Mouse (Mus musculus) retina, postnatal 1 day (tissue): Measurements from ENCODE around the gene Emc4.

ENCODE experiments used
- DNase-seq: peaks from one replicate; pipeline ENCODE4 v3.0.0-alpha.2; 2012

Emc4 gene

DNA sequence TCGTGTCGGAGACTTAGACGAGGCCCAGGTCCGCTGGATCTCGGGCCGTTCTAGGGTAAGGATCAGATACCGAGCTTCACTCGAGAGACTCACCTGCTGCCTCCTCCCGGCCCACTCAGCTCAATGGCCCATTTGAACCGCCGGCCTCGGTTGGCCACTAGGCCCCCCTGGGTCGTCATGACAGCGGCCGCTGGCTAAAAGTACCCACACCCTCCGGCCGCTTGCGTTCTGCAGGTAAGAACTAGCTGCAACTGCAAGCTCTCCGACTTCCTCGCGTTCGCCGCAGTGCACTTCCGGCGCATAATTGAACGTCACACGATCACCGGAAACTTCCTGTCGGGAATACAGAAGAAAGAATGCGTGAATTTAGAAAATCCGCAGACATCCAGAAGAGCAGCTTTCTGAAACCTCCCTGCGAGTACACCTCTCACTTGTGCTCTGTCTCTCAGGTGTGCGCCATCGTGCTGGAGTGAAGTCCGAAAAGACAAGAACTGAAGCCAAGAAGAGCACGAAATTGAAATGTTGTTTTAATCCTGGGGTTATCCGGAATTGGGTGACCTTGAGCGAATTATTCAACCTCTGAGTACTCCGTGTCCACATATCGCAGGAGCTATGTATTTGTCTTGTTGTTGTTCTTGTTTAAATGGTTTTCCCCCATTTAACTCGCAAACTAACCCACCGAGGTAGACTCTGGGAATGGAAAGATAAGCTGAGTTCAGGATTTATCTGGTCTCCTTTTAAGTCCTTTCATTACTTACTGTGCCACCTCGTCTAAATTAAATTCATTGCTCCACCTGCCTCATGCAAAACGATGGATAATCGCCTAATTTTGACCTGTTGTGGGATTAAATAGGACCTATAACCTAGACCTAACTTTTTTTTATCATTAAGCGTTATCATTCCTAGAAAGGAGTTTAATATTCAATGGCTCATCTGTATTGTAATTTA, at the start of gene Emc4:
TSS of gene Emc4 (minus strand) at position 302 of the 948 bp plus-strand sequence.
- peak; percentile 95 for DNase-seq

DNA sequence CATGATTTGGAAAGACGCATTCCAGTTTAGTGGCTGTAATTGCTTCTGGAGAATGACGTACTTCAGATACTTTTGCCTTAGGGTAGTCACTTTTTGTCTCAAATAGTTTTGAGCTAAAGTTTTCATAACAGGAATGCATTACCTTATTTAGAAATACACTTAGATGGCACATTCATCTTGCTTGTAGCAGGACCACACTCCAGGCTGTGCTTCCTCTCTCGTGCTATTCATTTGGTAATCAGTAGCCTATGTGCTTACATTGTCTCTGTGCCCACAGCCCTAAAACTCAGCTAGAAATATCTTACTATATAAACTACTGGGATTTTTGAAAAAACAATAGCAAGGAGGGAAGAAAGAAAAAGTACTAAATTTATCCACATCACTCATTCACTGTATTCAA, 39.2 kb upstream of the Emc4 start:
- no peak for DNase-seq

DNA sequence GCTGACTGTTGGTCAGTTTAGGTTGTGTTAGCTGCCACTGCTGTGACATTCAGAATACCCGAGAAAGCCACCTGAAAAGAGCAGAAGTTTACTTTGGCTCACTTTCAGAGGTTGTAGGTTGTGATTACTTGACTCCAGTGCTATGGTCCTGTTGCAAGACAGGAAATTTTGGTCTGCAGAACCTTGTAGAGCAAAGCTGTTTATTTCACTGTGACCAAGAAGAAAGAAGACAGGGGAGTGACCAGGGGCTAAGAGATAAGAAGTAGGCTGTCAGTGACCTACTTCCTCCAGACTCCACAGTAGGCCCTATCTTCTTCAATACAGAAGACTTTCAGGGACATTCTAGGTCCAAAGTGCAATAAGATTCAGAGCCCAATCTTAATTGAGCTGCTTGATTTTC, 28.8 kb upstream of the Emc4 start:
- no peak for DNase-seq

DNA sequence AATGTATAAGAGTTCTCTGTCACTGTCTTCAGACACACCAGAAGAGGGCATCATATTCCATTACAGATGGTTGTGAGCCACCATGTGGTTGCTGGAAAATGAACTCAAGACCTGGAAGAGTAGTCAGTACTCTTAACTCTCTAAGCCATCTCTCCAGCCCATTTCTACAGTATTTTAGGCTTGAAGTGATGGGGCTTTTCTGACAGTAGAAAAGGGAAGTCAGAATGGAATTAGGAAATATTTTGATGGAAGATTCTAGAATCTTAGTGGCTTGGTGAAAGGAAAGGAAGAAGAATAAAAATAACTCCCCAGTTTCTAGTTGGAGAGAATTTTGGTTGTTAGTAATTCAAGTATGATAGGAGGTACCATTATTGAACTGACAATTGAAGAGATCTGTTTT, 26.1 kb upstream of the Emc4 start:
- no peak for DNase-seq

DNA sequence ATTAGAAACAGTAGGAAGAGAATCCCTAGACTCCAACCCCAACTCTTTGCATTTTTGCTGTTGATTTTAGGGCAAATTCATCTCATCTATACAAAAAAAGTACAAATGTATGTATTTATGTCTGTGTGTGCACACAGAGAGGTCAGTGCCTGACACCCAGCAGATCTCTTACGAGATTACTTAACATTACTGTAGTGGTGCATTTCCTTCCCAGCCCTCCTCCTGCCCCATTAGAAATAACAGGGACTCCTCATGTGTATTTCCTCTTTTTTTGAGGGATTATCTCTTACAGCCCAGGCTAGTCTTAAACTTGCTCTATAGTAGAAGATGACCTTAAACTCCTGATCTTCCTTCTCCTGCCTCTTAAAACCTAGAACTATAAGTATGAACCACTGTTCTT, 24.9 kb upstream of the Emc4 start:
- no peak for DNase-seq

DNA sequence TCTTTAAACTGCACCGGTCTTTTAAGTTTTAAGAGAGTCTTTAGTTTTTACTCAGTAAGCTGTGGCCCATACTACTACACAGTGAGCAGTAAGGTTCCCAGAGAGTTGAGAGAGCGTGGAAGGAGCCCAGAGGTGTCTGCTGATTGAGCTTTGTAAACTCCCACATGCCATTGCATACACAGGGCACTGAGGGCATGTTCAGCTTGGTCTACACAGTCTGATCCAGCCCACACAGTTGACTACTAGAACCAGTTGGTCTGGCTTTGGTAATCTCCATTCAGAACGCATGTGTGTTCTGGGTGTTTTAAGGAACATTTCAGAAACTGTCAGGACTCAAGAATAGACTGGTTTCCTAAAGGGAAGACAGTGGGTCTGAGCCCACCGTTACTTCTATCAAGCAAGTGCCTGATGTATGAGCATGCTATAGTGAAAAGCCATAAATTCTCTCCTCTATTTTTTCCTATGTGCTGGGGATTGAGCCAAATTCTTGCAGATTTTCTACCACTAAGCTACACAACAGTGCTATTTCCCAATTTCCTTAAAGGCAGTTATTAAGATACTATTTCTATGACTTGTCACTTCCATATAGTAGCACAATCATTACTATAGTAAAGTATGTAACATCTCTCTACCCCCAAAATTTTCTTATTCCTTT, 23.6 kb upstream of the Emc4 start:
- DNase-seq, result no peak

DNA sequence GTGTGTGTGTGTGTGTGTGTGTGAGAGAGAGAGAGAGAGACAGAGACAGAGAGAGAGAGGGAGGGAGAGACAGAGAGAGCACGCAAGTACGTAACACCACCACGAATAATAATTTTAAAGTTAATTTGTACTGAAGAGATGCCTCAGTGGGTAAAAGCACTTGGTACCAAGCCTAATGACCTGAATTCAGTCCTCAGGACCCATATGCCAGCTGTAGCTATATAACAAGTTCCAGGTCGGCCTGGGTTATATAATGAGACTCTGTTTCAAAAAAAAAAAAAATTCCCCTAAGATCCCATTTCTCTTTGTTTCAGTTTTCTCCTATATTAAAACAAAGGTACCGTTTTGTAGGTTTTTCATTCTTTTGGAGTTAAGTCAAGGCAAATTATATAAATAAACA, 23.0 kb upstream of the Emc4 start:
- no peak for DNase-seq

DNA sequence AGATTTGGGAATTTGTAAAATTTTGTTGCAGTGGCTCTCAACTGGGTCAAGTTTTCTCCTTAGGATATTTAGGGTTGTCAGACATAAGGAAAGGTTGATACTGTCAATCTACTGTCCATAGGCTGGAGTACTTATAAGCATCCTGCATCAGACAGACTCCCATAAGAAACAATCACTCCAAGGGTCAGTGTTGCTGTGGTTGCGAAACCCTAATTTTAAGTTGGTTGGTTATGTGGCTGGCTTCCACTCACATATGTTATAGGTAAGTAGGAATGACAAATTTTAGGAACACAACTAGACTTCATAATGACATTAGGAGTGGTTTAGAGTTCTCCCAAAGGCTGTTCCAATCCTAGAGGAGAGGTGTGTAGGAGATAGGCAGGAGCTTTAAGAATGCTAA, 13.4 kb upstream of the Emc4 start:
- no peak for DNase-seq

DNA sequence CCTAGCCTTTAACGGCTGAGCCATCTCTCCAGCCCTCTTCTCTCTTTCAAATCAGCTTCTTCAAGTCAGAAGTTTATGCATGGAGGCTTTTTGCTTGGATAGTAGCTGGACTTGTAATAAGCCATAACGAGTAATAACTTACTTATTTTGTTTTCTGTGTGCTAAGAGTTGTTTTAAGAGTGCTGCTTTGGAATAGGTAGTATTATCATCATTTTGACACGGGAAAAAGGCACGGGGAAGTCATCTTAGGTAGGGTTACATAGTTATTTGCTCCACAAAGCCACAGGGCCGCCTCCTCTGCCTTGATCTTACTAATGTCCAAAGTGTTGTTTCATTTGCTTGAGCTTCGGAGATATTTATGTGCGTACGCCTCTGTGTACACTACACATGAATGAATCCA, 12.3 kb upstream of the Emc4 start:
- no peak for DNase-seq

DNA sequence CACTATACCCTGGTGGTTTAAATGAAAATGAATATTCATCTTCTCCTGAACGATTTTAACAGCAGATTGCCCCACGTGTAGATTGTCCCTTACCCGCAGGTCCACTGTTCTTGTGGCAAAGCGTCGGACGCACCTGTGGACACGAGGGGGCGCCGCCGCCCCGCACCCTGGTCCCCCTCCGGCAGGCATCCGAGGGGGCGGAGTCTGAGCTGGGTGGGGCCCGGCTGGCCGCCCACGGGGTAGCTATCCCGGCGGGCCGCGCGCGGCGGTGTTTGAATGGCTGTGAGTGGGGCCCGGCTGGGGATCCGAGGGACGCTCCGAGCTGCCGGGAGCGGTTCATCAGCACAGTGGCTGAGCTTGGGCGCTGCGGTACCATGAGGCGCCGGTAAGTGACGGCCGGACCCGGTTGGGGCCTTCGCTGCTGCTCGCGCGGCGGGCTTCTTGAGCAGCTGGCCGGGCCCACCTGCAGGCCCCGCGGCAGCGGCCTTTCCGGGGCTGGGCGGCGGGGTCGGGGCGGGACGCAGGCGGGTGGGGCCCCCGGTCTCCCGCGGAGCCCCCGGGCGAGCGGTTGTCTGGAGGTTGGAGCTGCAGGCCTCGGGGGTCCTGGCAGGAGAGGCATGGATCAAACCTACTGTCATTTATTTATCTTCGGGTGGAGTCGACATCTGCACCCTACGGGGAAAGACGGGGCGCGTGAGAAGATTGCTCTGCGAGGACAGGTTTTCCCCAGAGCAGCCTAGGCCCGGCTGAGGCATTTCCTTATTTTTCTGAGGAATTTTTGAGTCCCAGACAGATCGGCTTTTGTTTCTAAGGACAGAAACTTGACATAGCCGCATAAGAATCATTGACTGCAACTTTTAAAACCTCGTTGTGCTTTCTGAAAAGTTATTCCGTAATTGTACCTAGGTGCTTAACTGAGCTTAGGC, 11.4 kb upstream of the Emc4 start, which contains the start of gene Katnbl1:
TSS of gene Katnbl1 (plus strand) at position 239 of the 926 bp plus-strand sequence.
- DNase-seq, result peak; percentile 95

DNA sequence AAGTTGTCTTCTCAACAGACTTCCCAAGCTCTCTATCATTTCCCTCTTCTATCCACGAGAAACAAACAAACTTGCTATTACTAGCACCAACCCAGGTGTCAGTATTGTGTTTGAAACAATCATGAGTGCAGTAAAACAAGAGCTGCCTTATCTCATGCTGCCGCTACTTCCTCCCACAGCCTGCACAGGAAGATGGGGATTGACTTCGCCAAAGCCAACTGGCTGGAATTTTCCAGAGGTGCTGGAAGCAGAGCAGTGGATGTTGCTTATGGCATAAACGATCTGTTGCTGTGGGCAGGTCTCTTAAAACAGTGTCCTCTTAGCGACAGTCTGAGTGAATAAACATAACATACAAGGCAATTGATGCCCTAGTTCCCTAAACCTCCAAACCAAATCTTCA, 6.8 kb upstream of the Emc4 start:
- DNase-seq, result no peak

DNA sequence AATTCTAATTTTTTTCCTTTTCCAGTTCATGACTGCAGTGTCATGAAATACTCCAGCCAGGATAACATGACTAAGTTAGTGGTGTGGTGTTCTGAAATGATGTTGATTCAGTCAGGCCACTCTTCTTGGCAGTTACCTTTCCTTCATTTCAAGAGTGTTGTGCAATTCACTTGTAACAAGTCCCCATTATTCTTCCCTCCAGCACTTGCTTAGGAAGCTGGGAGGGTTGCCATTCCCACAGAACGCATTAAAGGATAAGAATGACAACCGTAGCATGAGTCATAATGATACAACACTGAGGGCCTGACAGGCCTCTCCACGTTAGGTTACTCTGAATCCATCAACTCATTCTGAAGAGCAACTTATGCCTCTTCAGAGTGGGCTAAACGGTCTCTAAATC, 5.3 kb upstream of the Emc4 start:
- DNase-seq, result no peak

DNA sequence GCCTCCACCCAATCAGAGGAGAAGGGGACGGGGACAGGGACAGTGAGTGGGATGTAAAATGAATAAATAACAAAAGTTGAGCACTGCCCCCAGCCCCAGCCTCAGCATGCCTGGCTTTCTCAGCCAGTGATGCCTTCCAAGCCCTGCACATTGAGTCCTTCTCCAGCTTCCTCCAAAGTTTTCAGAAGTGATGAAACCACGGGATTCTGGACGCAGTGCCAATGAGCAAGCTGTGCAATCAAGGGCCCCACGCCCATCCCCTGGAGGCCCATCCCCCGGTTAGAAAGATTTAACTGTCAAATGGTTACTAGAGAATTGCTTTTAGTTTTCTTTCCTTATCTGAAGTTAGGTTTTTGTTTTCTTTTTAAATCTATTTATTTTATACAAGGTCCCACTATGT, 2.1 kb upstream of the Emc4 start:
- no peak for DNase-seq

DNA sequence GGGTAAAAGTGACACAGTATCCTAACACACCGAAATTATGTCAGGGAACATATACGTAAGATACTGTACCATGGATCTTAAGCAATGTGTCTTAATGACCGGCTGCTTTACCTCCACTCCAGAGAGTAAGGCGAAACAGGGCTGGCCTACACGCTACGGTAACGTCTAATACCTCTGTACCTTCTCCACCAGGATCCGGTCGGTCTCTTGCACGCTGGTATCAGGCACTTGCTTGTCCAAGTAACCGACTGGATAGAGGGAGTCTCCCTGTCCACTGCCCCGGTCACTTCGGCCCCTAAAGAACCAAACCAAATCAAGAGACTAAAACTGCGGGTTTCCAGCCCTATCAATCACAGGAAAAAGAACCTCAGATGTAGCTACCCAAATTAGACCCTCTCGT, 605 bp downstream of the Emc4 start:
- no peak for DNase-seq

DNA sequence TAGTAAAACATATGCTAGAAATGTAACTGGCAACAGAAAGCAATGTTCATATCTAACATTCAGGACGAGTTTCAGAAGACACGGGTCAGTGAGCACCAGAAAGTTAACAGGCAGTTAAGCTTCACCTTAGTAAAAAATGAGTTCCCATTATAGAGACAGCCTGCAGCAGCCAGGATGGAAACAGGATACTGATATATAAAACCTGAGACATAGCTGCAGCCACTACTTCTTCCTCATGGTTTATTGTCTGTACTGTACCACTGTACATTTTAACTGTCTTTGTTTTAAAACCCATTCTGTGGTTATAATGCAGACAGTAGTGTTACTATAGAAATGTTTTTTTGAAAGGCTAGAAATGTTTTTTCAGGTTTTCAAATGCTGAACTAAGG, 7.1 kb downstream of the Emc4 start:
- no peak for DNase-seq

DNA sequence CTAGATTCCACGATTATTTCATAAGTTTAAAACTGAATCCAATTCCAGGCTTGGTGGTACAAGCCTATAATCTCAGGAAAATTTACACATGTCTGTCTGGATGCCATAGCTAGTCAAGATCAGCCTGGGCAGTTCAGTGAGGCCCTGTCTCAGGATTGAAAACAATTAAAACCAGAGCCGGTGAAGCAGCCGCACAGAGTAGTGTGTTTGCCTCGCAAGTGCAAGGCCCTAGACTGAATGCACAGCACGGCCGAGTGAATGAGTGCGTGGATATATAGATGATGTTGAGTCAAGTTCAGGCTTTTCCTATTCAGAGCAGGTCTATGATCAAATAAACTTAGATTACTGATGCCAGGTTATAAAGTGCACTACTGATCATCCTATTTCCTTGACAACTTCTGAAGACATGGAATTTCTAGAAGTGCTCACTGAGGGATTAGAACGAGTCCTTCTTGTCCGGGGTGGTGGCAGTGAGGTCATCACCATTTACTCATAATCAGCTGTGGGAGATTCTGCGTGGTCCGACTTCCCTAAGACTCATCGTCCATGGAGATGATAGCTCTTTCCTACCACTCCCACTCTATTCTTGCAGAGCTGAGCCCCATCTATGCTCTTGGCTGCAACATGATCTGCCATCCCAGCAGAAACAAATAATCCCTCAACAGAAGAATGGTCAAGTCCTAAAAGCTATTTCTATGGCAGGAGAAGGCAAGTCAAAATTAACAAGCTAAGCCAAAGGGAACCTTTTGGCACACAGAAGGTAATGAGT, 7.6 kb downstream of the Emc4 start:
- no peak for DNase-seq

DNA sequence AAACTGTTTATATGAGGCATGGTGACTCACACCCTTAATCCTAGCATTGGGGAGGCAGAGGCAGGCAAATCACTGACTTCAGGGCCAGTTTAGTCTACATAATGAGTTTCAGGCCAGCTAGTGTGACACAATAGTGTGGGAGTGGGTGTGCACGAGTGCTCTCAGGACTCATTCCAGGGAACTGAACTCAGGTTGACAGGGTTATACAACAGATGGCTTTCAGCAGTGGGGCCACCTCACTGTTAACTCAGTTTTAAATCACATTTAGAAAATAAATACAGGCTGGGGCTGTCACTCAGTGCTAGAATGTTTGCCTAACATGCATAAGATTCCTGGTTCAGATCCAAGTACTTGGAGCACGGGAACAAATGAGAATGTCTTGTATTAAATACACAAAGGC, 8.2 kb downstream of the Emc4 start:
- no peak for DNase-seq

DNA sequence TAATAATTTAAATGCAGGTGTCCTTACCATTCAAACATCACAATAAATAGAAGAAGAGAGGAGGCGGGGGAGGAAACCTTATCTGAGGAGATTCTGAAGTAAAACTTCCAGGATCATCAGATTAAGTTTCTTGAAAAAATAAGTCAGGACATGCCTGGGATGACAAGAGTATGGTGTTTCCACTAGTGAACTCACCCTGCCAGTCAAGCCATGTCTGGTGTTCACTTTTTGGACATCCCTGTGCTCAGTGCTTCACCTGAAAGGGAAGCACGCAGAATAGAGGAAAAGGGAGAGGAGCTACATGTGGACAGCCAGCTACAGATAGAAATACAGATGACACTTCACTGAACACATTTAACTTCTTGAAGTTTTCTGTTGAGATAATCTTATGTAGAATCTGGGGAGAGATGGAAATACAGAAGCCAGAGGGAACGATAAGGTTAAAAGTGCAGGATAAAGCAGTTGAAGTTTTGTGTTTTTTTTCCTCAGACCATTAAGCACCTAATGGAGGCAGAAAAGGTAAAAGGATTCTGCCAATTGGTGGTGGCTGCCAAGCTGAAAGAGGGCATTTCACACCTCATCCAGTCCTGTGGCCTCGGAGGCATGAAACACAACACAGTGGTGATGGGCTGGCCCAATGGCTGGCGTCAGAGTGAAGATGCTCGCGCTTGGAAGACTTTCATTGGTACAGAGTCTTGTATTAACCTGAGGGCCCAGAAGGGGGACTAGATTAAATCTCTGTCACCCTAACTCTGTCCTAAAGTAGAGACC, 14.0 kb downstream of the Emc4 start:
- no peak for DNase-seq

DNA sequence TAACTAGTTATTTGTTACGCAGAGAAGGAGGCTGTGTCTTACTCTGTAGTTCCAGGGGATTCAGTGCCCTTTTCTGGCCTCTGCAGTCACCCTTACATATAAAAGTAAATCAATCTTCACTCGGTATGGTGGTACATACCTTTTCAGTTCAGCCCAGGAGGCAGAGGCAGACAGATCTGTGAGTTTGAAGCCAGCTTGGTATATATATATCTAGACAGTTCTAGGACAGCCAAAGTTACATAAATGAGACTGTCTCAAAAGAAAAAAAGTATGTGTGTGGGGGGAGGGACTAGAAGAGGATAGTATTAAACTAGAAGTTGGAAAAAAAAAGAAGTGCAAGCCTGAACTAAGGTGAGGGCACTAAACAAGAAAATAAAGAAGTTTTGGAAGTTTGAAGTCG, 19.6 kb downstream of the Emc4 start:
- no peak for DNase-seq

DNA sequence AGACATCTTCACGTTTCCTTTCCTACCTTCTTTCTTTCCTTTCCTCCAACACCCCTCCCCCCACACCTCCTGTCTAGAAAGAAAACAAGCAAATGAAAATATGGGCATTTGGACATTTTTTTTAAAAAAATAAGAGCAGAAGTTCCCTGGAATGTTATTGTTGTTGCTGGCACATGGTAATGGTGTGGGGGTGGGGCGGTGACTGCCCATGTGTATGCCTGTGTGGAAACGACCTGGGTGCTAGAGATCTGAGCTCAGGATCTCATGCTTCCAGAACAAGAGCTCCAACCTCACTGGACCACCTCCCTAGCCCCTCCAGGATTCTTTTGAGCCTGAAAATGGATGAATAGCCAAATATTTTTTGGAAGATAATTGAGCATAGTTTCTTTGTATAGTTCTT, 26.7 kb downstream of the Emc4 start:
- DNase-seq, result no peak

DNA sequence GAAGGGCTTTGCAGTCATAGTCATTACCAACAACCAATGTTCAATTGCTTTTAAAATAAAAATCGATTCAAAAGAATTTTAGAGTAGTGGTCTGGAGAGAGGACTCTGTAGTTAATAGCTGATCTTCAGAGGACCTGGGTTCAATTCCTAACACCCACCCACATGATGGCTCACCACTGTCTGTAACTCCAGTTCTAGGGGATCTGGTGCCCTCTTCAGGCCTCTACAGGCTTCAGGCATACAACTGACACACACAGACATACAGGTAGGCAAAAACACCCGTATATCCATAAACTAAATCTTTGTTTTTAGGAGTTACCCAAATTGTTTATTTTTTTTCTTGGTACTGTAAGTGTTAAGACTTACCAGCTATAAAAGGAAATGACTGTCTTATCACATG, 28.1 kb downstream of the Emc4 start:
- DNase-seq, result no peak

DNA sequence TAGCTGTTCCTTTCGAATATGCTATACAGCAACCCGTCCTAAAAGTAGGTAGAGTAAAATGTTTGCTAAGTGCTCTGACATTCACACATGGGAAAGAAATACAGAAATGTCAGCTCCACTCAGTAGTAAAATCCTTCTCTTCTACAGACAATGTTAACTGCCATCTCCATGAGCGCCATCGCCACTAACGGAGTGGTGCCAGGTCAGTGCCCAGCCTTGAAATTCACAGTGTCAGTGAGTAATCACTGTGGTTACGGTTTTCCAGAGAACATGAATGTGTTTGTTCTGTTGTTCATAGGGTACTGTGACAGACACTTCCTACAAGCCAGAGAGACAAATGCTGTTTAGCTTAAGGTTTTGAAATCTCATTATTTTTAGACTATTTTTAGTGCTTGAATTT, 30.6 kb downstream of the Emc4 start:
- no peak for DNase-seq
